Mouse (Mus musculus): Measurements from ENCODE around the gene Gm49378. TPM values are rescaled to one million over a fixed set of nuclear protein-coding genes. Genes with fewer than 3 reads are reported as not detected.

Gm49378 gene
- total RNA-seq, 2 experiments from 2014 or later: 0.27 to 0.96 TPM

DNA sequence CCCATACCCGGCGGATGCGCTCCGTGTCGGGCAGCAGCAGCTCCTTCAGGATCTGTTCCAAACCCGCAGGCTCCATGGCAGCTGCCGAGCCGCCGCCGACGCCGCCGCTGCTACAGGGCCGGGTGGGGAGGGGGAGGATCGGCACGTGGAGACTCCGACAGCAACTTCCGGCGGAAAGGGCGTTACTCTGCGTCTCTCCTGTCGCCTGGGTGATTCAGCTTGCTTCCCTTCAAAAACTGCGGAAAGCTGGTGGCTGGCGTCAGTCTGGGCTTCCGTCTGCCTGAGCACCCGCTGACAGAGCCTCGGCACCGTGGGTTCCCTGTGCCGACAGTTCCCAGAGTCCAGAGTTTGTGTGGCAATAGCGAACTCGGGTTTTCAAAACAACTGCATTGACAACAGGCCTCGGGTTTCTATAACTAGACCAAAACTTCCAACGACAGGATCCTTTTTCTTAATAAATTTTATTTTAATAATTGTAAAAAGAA, 2.1 kb downstream of the Gm49378 start, which contains the start of gene Ipo4:
TSS of gene Ipo4 (minus strand) at position 435 of the 485 bp plus-strand sequence.
- DNase-seq: peak; percentile 89
- intact Hi-C loops (cut with DNase I; ENCODE audit: low total_unique reads): no loop called here

DNA sequence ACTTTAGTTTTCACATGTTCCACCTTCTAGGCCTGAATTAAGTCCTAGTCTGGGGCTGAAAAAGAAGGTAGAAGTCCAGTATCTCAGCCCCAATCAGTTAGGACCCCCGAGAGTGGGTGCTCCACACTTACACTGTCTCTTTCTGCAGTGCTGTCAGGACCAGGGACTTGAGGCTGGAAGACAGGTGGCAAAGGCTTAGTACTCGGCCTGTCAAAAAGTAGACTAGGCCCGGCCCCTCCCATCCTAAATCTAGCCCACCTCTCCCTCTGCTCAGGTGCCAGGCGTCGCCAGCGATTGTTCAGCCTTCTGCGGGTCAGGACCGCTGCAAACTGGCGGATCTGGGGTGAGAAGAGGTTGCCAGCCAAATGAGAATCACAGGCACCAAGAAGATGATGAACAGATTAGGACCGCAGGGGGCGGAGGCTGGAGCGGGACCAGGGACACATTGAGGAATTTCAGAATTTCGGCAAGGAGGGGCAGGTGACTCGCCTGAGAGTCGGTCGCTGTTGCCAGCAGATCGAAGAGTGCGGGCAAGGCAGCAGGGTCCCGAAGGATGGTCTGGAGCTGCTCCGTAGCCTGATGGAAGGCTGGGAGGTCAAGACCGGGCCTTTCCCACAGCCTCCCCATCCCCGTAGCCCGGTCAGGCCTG, 2.7 kb downstream of the Gm49378 start:
- DNase-seq: peak; percentile 49
- intact Hi-C loops (cut with DNase I; ENCODE audit: low total_unique reads): no loop called here

DNA sequence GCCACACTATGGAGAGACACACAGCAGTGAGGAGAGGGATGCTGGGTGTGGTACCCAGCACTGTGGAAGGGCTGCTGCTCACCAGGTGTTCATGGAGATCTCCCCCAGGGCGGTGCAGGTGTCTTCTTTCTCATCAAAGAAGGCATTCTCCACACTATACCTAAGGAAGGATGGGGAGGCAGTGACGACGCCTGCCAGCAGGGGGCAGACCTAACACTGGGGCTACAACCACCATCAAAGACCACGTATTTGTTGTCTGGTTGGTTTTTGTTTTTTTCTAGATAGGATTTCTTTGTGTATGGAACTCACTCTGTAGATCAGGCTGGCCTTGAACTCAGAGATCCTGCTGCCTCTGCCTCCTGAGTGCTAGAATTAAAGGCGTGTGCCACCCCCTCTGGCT, 8.4 kb downstream of the Gm49378 start:
- intact Hi-C loops (cut with DNase I; ENCODE audit: low total_unique reads): no loop called here
- DNase-seq: peak; percentile 40

DNA sequence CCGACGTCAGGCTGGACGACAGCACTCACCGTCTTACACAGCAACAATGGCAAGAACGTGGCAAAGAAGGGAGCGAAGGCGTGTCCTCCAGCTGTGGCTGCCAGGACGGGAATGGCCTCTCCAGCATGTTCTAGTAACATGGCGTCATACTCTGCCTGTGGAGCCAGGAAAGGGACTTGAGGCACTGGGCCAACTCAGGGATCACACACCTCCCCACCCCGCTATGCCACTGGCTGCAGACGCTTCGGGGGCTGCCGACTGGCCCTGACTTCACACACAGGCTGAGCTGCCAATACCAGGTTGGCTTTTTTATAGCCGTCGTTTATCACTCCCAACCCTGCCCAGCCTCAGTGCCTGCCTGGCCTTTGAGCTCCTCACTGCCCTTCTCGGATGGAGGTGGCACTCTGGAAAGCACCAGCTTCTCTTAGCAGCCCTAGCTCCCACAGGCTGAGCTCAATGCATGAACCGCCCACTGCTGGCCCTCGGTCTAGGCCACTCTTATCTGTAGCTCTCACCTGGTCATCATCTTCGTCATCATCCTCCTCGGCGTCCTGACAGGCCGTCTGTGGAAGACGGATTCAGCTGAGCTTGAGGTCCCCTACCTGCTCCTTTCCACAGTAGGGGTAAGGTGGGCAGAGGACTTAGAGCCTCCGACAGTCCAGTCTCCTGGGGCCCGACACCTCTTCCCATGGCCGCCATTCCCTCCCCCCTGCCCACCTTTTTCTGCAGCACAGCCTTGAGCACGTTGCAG, 9.4 kb downstream of the Gm49378 start:
- DNase-seq: no peak
- intact Hi-C loops (cut with DNase I; ENCODE audit: low total_unique reads): no loop called here

DNA sequence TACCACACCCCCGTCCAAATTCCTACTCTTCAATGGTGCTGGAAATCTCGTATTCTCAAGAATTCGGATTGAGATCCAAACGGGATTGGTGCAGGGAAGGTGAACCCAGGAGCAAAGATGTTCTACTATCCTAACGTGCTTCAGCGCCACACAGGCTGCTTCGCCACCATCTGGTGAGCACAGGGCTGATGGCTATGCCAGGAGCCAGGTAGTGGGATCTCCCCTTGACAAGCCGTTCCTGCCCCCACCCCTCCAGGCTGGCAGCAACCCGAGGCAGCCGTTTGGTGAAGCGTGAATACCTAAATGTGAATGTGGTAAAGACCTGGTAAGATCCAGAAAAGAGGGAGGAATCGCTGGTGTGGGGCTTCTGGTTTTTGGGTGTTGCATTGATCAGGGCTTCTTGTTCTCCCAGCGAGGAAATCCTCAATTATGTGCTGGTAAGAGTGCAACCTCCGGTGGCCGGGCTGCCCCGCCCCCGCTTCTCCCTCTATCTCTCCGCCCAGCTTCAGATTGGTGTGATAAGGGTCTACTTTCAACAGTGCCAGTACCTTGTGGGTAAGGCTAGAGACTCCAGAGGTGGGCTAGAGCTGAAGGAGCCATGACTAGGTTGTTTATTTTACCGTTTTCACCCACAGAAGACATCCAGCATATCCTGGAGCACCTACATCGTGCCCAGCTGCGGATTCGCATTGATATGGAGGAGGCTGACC, 19.1 kb downstream of the Gm49378 start:
- no peak for DNase-seq
- intact Hi-C loops (cut with DNase I; ENCODE audit: low total_unique reads): no loop called here

DNA sequence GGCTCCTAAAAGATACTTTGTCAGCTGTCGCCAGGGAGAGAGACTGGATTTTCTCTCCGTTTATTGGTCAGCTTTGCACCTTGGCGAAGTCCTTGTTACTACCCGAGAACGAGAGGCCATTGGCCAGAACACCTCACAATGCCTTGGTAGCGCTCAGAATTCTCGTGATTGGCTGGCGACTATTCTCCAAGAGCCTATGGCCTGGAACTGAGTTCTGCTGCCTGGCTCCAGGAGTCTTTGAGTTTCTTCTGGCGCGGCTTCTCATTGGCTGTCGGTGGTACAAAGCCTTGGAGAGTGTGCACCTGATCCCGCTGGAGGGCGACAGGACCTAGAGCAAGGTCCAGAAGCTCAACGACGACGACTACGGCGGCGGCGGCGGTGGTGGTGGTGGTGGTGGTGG, 19.9 kb downstream of the Gm49378 start, which contains the start of gene Rec8:
TSS of gene Rec8 (plus strand) at position 216 of the 400 bp plus-strand sequence.
- intact Hi-C loops (cut with DNase I; ENCODE audit: low total_unique reads): no loop called here
- no peak for DNase-seq

DNA sequence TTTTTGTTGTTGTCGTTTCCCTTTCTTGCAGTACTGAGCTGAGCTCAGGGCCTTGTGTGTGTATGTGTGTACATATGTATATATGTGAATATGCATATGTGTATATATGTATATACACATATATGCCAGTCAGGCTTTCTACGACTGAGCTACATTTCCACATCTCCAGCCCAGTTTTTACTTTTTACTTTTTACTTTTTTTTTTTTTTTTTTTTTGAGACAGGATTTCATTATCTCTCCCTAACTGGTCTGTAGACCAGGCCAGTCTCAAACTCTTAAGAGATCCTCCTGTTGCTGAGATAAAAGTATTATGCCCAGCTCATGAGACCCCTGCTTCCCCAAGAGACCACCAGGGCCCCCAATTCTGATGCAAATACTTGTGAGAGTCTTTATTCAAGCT, 20.9 kb downstream of the Gm49378 start:
- no peak for DNase-seq
- intact Hi-C loops (cut with DNase I; ENCODE audit: low total_unique reads): no loop called here

DNA sequence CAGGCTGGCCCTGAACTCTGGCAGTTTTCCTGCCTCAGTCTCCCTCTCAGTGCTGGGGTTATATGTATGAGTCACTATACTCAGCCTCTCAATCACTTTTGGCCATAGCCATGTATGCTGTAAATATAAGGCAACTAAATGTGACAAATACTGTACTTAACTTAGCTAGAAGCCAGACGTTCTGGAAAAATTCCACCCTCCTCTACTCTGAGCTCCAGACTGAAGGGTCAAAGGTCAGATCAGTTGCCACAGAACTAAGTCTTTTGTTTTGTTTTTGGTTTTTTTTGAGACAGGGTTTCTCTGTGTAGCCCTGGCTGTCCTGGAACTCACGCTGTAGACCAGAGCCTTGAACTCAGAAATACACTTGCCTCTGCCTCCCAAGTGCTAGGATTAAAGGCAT, 21.8 kb downstream of the Gm49378 start:
- intact Hi-C loops (cut with DNase I; ENCODE audit: low total_unique reads): no loop called here

DNA sequence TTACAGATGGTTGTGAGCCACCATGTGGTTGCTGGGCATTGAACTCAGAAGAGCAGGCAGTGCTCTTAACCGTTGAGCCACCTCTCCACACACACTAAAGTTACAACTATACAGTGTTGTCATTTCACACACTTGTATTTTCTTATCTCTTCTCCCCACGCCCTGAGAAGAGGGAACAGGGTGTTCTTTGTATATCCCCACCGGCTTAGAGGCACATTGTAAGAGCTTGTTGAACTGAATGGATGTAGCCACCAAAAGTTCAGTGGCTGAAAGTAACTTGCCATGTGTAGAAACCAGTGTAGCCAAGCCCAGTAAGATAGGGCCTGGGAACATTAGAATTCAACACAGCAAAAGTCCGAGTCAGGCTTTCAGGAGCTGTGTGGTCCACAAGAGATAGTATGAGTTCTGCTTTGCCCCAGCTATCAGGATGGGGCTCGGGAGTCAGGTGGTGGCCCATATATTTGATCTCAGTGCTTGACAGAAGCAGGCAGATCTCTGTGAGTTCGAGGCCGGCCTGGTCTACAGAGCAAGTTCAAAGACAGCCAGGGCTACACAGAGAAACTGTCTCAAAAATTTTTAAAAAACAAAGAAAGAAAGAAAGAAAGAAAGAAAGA, 23.0 kb downstream of the Gm49378 start:
- DNase-seq: no peak
- intact Hi-C loops (cut with DNase I; ENCODE audit: low total_unique reads): no loop called here

More for the DNA sequence above, 21.8 kb downstream of the Gm49378 start:
- DNase-seq: no peak

DNA sequence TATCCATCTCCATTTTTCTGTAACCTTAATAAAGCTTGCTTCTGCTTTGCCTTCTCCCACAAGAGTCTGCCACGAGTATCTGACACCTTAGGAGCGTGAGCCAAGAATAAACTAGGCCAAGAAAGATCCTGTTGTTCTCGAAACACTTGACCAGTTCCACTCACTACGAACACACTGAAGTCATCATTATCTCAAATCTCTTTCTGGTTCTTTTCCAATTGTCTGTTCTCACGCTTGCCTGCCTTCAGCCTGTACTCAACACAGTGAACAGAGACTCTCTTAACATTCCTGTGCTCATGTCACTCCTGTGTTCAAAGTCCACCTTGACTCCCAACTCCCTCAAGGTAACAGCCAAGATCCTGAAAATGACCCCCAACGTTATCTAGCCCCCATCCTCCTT, 24.3 kb downstream of the Gm49378 start:
- intact Hi-C loops (cut with DNase I; ENCODE audit: low total_unique reads): no loop called here
- DNase-seq: no peak

DNA sequence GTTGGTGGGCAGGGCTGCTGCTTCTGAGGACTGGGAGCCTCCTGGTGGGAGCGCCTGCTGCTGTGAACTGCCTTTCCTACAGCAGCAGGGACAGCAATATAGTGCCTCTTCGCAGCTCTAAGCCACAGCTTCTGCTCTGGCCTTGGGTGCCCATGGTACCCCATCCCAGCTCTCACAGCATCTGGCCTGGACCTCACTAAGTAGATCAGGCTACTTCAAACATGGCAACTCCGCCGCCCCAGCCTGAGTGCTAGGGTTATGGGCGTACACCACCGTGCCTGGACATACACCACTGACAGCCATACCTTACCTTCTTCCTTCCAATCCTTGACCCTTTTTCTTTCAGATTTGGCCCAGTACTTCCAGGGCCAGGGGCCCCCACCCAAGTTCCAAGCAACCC, 29.4 kb downstream of the Gm49378 start:
- DNase-seq: no peak
- intact Hi-C loops (cut with DNase I; ENCODE audit: low total_unique reads): no loop called here

DNA sequence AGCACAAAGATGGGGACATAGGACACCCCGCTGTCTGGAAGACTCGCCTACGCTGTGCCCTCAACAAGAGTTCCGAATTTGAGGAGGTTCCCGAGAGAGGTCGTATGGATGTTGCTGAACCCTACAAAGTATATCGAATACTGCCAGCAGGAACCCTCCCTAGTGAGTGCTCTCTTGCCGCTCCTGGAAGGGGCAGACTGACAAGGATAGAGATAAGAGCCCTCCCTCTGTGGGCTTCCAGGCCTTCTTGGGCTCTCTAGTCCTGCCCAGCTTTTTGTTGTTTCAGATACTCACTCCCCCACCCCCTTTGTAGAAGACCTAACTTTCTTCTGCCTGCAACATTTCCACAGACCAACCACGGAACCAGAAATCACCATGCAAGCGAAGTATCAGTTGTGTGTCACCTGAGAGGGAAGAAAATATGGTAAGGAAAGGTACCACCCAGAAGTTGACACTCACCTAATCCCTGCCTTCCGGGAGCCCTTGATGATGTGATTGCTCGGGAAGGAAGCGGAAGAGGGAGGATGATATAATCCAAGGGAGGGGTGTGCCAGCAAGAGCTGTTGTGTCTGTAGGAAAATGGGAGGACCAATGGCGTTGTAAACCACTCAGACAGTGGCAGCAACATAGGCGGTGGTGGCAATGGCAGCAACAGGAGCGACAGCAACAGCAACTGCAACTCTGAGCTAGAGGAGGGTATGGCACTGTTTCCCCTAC, 31.8 kb downstream of the Gm49378 start:
- intact Hi-C loops (cut with DNase I; ENCODE audit: low total_unique reads): no loop called here
- DNase-seq: no peak

DNA sequence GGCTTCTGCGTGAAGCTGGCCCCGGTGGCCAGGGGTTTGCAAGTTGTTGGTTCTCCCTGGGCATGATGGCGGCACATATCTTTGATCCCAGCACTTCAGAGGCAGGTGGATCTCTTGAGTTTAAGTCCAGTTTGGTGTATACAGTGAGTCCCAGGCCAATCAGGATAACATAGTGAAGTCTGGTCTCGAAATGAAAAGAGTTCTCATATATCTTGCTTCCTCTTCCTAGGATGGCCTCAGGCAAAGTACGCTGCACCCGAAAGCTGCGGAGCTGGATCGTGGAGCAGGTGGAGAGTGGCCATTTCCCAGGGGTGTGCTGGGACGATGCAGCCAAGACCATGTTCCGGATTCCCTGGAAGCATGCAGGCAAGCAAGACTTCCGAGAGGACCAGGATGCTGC, 32.9 kb downstream of the Gm49378 start:
- intact Hi-C loops (cut with DNase I; ENCODE audit: low total_unique reads): no loop called here

DNA sequence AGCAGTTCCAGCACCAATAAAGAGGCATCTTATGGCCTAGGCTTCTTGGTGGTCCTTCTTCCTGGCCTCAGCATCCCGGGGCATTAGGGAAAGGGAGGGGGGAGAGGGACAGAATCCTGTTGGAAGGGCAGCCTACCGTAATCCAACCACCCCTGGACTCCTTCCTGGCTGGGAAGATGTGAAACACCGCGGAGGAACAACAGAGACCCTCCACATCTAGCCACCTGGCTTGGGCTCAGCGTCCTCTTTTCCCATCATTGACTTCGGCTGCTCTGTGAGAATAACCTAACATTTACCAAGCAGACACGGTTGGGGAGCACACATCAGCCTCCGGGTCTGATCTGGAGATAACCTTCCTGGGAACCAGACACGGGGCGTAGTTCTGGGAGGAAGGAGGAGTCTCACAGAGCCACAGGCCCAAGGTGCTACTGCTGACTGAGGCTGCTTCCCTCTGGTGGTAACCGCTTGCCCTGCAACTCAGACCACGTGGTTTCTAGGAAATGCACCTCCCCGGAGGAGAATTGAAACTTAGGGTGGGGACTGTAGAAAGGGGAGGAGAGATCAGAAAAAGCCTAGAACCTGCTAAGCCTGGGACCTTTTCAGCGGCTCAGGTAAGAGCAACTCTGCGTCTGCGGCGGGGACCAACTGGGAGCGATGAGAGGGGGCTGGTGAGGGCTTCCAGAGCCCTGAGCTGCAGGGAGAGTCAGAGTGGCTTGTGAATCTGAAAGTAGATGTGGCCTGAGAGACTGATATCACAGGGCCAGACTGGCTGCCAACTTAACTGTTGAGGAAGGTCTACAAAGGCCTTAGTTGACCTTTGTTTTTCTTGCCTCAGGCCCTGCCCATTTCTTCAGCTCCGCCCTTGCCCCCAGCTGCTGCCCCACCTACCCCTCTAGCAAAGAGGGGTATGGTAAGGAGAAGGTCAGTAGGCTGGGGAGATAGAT, 33.8 kb downstream of the Gm49378 start:
- peak; percentile 89 for DNase-seq
- intact Hi-C loops (cut with DNase I; ENCODE audit: low total_unique reads): no loop called here

More for the DNA sequence above, 32.9 kb downstream of the Gm49378 start:
- no peak for DNase-seq

DNA sequence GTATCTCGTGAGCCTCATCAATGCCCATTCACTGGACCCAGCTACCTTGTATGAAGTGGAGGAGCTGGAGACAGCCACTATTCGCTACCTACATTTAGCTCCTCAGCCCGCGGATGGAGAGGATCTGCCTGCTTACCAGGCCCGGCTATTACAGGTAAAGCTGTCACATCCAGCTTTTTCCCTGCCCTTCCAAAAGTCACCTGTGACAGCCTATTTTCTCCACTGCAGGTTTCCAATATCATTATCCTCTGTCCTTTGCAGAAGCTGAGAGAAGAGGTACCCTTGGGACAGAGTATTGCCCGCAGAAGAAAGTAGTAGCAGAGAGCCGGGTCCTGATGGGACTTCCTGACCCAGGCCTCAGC, 34.4 kb downstream of the Gm49378 start, which contains the start of gene Irf9:
TSS of gene Irf9 (plus strand) at position 301 of the 362 bp plus-strand sequence.
- intact Hi-C loops (cut with DNase I; ENCODE audit: low total_unique reads): no loop called here

DNA sequence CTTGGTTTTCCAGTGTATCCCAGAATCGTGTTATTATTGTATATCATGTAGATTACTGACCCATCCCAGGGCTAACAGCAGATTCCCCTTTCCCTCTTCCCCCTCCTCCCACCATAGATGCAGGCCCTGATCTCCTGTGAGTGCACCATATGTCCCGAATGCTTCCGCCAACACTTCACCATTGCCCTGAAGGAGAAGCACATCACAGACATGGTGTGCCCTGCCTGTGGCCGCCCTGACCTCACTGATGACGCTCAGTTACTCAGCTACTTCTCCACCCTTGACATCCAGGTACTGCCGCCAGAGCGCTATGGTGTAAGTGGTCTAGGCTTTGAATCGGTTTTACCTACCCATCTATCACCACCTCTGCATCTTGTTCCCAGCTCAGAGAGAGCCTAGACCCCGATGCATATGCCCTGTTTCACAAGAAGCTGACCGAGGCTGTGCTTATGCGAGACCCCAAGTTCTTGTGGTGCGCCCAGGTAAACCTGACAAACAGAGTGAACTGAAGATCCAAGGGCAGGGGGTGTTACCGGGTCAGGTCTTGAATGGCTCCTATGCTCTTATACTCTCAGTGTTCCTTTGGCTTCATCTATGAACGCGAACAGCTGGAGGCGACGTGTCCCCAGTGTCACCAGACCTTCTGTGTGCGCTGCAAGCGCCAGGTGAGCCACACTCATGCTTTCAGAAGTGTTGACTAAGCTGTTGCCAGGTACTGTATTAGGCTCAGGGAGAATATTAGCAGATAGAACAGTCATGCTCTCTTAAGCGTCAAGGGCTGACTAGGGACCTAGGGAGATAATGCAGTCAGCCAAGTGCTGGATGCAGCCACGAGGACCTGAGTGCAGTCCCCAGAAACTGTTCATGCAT, 38.9 kb downstream of the Gm49378 start:
- intact Hi-C loops (cut with DNase I; ENCODE audit: low total_unique reads): no loop called here
- no peak for DNase-seq

More for the DNA sequence above, 34.4 kb downstream of the Gm49378 start, which contains the start of gene Irf9:
- DNase-seq: no peak

DNA sequence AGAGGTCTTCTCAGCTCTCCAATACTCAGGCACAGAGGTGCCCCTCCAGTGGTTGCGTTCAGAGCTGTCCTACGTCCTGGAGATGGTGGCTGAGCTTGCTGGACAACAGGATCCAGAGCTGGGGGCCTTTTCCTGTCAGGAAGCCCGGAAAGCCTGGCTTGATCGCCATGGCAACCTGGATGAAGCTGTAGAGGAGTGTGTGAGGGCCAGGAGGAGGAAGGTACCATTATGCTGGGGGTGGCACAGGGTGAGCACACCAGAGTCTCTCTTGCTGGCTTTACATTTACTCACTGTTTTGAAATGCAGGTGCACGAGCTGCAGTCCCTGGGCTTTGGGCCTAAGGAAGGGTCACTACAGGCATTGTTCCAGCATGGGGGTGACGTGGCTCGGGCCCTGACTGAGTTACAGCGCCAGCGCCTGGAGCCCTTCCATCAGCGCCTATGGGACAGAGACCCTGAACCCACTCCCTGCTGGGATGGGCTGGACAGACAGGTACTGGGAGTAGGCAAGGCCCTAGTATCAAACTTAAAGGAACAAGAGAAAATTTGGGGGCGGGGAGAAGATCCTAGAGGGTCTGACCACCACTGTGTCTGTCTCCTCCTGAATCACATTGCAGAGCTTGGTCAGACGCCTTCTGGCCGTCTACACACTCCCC, 41.5 kb downstream of the Gm49378 start:
- DNase-seq: no peak
- intact Hi-C loops (cut with DNase I; ENCODE audit: low total_unique reads): no loop called here
